ENCODE assay signal across 8 mouse cellular contexts in genomic region chr6:48626984-48627383, GRCm38 (mm10). TPM values are rescaled to one million over a fixed set of nuclear protein-coding genes. Genes with fewer than 3 reads are reported as not detected.
A peak's percentile ranks its signal among the peaks of the same experiment; 100 is the strongest.
DNase-seq lines count a peak whose midpoint lies in the region; ATAC-seq and TF ChIP-seq lines count a peak whose summit lies in the region.

No protein-coding gene starts in this region.

- peaks cover 13% of the 10 kb centered on the region; the same call in 1 of the 2 replicates for H3K4me1 ChIP-seq in cerebellum, adult 2 months (ENCODE audit: control insufficient read depth, insufficient read depth, low read length)
- H3K4me1 ChIP-seq in hindbrain, embryonic 10.5 days (replicated peaks) = peaks cover 30% of the 10 kb centered on the region
- peaks cover 16% of the 10 kb centered on the region for H3K4me1 ChIP-seq in lung, embryonic 15.5 days

- peak overlapping the region; percentile 65 for H3K27ac ChIP-seq in cerebellum, adult 2 months (ENCODE audit: insufficient read depth, low read length)
- peak overlapping the region; percentile 50; the same call in 1 of the 2 replicates for H3K27ac ChIP-seq in hindbrain, embryonic 10.5 days
- no peak overlapping the region for H3K27ac ChIP-seq in lung, embryonic 15.5 days

- peak overlapping the region; percentile 84 for H3K4me2 ChIP-seq in lung, embryonic 15.5 days

- H3K36me3 ChIP-seq in hindbrain, embryonic 10.5 days = peaks cover 2% of the 10 kb centered on the region; the same call in 1 of the 2 replicates
- no peaks in the 10 kb centered on the region for H3K36me3 ChIP-seq in lung, embryonic 15.5 days

- DNase-seq in R1 (ENCODE audit: low read depth, low spot score) = peak; percentile 62
- DNase-seq in cerebellum, adult 2 months = peak; percentile 67 to 74
- DNase-seq in frontal cortex, adult 2 months (ENCODE audit: extremely low spot score in 1 of 2, low spot score in 1 of 2) = peak; percentile 44 to 77
- peak; percentile 61 for DNase-seq in hindbrain, embryonic 10.5 days (ENCODE audit: low spot score)
- DNase-seq in layer of hippocampus, adult 9-11 months = peak; percentile 44
- peak; percentile 75 for DNase-seq in right cerebral cortex, adult 18-20 months
- no peak for DNase-seq in adipocyte (ENCODE audit: low spot score)

- WGBS in cerebellum, adult 2 months = under 1% methylated on average over 32 of the region's 32 CpGs
- WGBS in hindbrain, embryonic 10.5 days = under 1% methylated on average over 32 of the region's 32 CpGs
- WGBS in lung, embryonic 15.5 days = under 1% methylated on average over 32 of the region's 32 CpGs

- peak overlapping the region; percentile 31; the same call in 1 of the 2 replicates for H3K9ac ChIP-seq in lung, embryonic 15.5 days

- no peaks in the 10 kb centered on the region for H3K27me3 ChIP-seq in cerebellum, adult 2 months (ENCODE audit: control insufficient read depth, insufficient read depth, low read length)
- peaks cover 71% of the 10 kb centered on the region for H3K27me3 ChIP-seq in hindbrain, embryonic 10.5 days (ENCODE audit: insufficient read depth, poor library complexity, severe bottlenecking)
- peaks cover 42% of the 10 kb centered on the region for H3K27me3 ChIP-seq in lung, embryonic 15.5 days

- no peaks in the 10 kb centered on the region for H3K9me3 ChIP-seq in hindbrain, embryonic 10.5 days
- H3K9me3 ChIP-seq in lung, embryonic 15.5 days = no peaks in the 10 kb centered on the region

- peak; percentile 35; the same call in 1 of the 2 replicates for TF ChIP-seq POLR2A in cerebellum, adult 2 months (IDR thresholded peaks at IDR 0.05; ENCODE audit: borderline replicate concordance, insufficient read depth, low read length)

- H3K4me3 ChIP-seq in cerebellum, adult 2 months (replicated peaks; ENCODE audit: insufficient read depth, low read depth, low read length) = peak overlapping the region; percentile 54
- peak overlapping the region; percentile 55 for H3K4me3 ChIP-seq in hindbrain, embryonic 10.5 days
- peak overlapping the region; percentile 47 for H3K4me3 ChIP-seq in lung, embryonic 15.5 days

- no peak for ATAC-seq in lung, embryonic 15.5 days (ENCODE audit: borderline replicate concordance, extremely low read depth, low FRiP score, low TSS enrichment)

- TF ChIP-seq CTCF in cerebellum, adult 2 months (IDR thresholded peaks at IDR 0.05; ENCODE audit: borderline replicate concordance, insufficient read depth, low read depth, low read length) = no peak

RNA-seq across cellular contexts. Expression of gene AI854703, which starts 0.4 kb away (rescaled TPM):
- polyA plus RNA-seq in cerebellum, adult 2 months (2012; rRNA removed) = 34.3 and 35.2 TPM in 2 replicates
- 22.3 and 22.7 TPM in 2 replicates for polyA plus RNA-seq in frontal cortex, adult 2 months (2012; rRNA removed)
- 0.96 and 1.3 TPM in 2 replicates for polyA plus RNA-seq in hindbrain, embryonic 10.5 days (2016; fragmentation: Nextera tagmentation; extraction: Ambion mirVana)
- 0.93 and 1.1 TPM in 2 replicates for polyA plus RNA-seq in lung, embryonic 15.5 days (2015; fragmentation: Nextera tagmentation; extraction: Ambion mirVana)

RNA-seq across cellular contexts. Expression of gene Gimap8, which starts 20.1 kb away (rescaled TPM):
- 1.3 TPM in 2 replicates for polyA plus RNA-seq in cerebellum, adult 2 months (2012; rRNA removed)
- polyA plus RNA-seq in frontal cortex, adult 2 months (2012; rRNA removed) = 1.4 and 2.1 TPM in 2 replicates
- 0.37 and 0.75 TPM in 2 replicates for polyA plus RNA-seq in hindbrain, embryonic 10.5 days (2016; fragmentation: Nextera tagmentation; extraction: Ambion mirVana)
- 4.2 and 4.3 TPM in 2 replicates for polyA plus RNA-seq in lung, embryonic 15.5 days (2015; fragmentation: Nextera tagmentation; extraction: Ambion mirVana)

RNA-seq across cellular contexts. Expression of gene Zfp775, which starts 25.1 kb away (rescaled TPM):
- 7.4 and 7.6 TPM in 2 replicates for polyA plus RNA-seq in cerebellum, adult 2 months (2012; rRNA removed)
- polyA plus RNA-seq in frontal cortex, adult 2 months (2012; rRNA removed) = 6.2 and 6.3 TPM in 2 replicates
- 10.5 and 12.5 TPM in 2 replicates for polyA plus RNA-seq in hindbrain, embryonic 10.5 days (2016; fragmentation: Nextera tagmentation; extraction: Ambion mirVana)
- 5.5 and 8.3 TPM in 2 replicates for polyA plus RNA-seq in lung, embryonic 15.5 days (2015; fragmentation: Nextera tagmentation; extraction: Ambion mirVana)

RNA-seq across cellular contexts. Expression of gene Gm44965, which starts 33.2 kb away (rescaled TPM):
- polyA plus RNA-seq in cerebellum, adult 2 months (2012; rRNA removed) = not detected in 2 replicates
- not detected in 2 replicates for polyA plus RNA-seq in frontal cortex, adult 2 months (2012; rRNA removed)
- 1.2 TPM in 1 of 2 replicates, not detected in the other for polyA plus RNA-seq in hindbrain, embryonic 10.5 days (2016; fragmentation: Nextera tagmentation; extraction: Ambion mirVana)
- not detected in 2 replicates for polyA plus RNA-seq in lung, embryonic 15.5 days (2015; fragmentation: Nextera tagmentation; extraction: Ambion mirVana)

RNA-seq across cellular contexts. Expression of gene Repin1, which starts 33.3 kb away (rescaled TPM):
- polyA plus RNA-seq in cerebellum, adult 2 months (2012; rRNA removed) = 98.5 and 109 TPM in 2 replicates
- 85.2 and 91.0 TPM in 2 replicates for polyA plus RNA-seq in frontal cortex, adult 2 months (2012; rRNA removed)
- polyA plus RNA-seq in hindbrain, embryonic 10.5 days (2016; fragmentation: Nextera tagmentation; extraction: Ambion mirVana) = 55.9 and 57.2 TPM in 2 replicates
- polyA plus RNA-seq in lung, embryonic 15.5 days (2015; fragmentation: Nextera tagmentation; extraction: Ambion mirVana) = 28.1 and 30.9 TPM in 2 replicates

Comparison
In these comparisons a context has a peak if more than half of its experiments do, and no peak if none do; other contexts are left out.
1. RNA of gene AI854703, which starts 0.4 kb away (polyA plus RNA-seq): 34.3 to 35.2 TPM in cerebellum, adult 2 months and 22.3 to 22.7 TPM in frontal cortex, adult 2 months; 0.96 to 1.3 TPM in hindbrain, embryonic 10.5 days and 0.93 to 1.1 TPM in lung, embryonic 15.5 days; every median in the first group is over 10 times any median in the second.
2. Peak in every context shown above with its lines, with median percentiles within 50 percentile points of each other: H3K4me3 ChIP-seq.